Mouse (Mus musculus) lung, embryonic 14.5 days (tissue): ENCODE measurements at regions not wholly inside any gene's neighbourhood (a gene's known extent, or its start where the extent isn't known, plus 50 kb on each side); places are given as distances from the start of the nearest gene placed in this dataset.
"Not testable (repeated sequence)": the region's sequence is repeated elsewhere in the genome, so short reads cannot be mapped to it uniquely, and the experiment has no call there.

Experiments
- ATAC-seq: fragments of 200-750 bp; cut with Nextera tagmentation; 2 replicates; pipeline ENCODE4 v1.8.0; 2017; ENCODE audit warnings: mild to moderate bottlenecking, moderate TSS enrichment, moderate library complexity; ENCODE audit not compliant: insufficient read depth
- DNase-seq: peaks from one replicate; pipeline ENCODE4 v3.0.0-alpha.2; 2015
- H3K27ac ChIP-seq: fragments of 300-500 bp; sonication (generic); 2 replicates; pipeline ENCODE4 v1.5.1; 2014; ENCODE audit warnings: low read depth, mild to moderate bottlenecking, moderate library complexity
- H3K27me3 ChIP-seq: fragments of 300-500 bp; sonication (generic); 2 replicates; pipeline ENCODE4 v1.6.1; 2014; ENCODE audit warnings: low read length, control low read depth; ENCODE audit not compliant: insufficient read depth
- H3K36me3 ChIP-seq: fragments of 300-500 bp; sonication (generic); 2 replicates; pipeline ENCODE4 v1.6.1; 2014; ENCODE audit warnings: control low read depth; ENCODE audit not compliant: insufficient read depth
- H3K4me1 ChIP-seq: fragments of 300-500 bp; sonication (generic); 2 replicates; pipeline ENCODE4 v1.6.1; 2014; ENCODE audit warnings: antibody characterized with exemption, control low read depth; ENCODE audit not compliant: insufficient read depth
- H3K4me2 ChIP-seq: fragments of 300-500 bp; sonication (generic); 2 replicates; pipeline ENCODE4 v1.6.1; 2014; ENCODE audit warnings: mild to moderate bottlenecking
- H3K4me3 ChIP-seq: fragments of 300-500 bp; sonication (generic); 2 replicates; pipeline ENCODE4 v1.5.1; 2014; ENCODE audit warnings: low read depth, low read length
- H3K9ac ChIP-seq: fragments of 300-500 bp; sonication (generic); 2 replicates; pipeline ENCODE4 v1.6.1; 2014
- H3K9me3 ChIP-seq: fragments of 300-500 bp; sonication (generic); 2 replicates; pipeline ENCODE4 v1.6.1; 2016; ENCODE audit warnings: low read depth, low read length, control low read depth
- CTCF ChIP-seq: IDR thresholded peaks from 2 replicates; pipeline ENCODE4 v1.5.1; 2016; ENCODE audit warnings: antibody characterized with exemption, low read depth
- WGBS: fragments of 180-500 bp; shearing (Covaris S2); extraction: QIAGEN DNeasy Blood & Tissue Kit; methylation state at CpG from one replicate; pipeline ENCODE4 v1.1.7; 2014; 5-methylcytosine and 5-hydroxymethylcytosine counted together

DNA sequence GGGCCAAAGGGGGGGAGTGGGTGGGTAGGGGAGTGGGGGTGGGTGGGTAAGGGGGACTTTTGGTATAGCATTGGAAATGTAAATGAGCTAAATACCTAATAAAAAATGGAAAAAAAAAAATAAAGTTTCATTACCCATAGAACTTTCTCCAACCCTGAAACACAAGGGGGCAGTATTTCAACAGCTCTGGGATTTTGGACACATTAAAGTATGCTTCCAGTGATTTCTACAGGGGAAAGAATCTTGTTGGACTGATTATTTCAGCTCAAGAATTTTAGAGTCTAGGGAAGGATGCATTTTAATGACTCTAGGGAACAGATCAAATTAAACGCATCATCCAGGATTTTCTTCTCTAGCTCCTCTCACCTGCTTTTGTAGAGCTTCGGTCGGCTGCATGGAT lies 345.9 kb downstream of the Nrcam start:
- not testable (repeated sequence) for H3K27ac ChIP-seq, ATAC-seq, H3K9me3 ChIP-seq, H3K36me3 ChIP-seq, H3K27me3 ChIP-seq, H3K4me1 ChIP-seq, H3K4me3 ChIP-seq, H3K4me2 ChIP-seq, H3K9ac ChIP-seq
- 74% methylated on average over 3 of the region's 3 CpGs for WGBS
- DNase-seq = peak; percentile 75
- TF ChIP-seq CTCF = peak; percentile 42

DNA sequence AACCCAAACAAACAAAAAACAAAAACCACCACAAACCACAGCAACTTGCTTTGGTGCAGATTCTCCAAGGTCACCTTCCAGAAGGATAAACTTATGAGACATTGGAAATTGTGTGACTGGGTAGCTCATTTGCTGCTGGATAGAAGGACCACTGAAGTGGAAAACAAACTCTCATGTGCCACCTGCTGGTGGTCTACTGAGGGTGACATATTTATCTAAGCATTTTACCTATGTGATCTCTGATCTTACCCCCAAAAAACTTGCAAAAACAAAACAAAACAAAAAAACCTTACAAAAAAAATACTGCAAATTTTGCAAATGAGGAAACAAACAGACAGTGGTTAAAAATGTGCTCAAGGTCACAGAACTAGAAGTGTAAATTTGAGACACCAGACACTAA lies 346.3 kb downstream of the Nrcam start:
- Histone ChIP-seq H3K9me3 (no peaks in the 10 kb centered on the region), H3K27ac (no peak overlapping the region), H3K4me3 (no peak overlapping the region), H3K4me2 (no peak overlapping the region), H3K27me3 (no peaks in the 10 kb centered on the region), H3K4me1 (no peaks in the 10 kb centered on the region), H3K9ac (no peak overlapping the region), H3K36me3 (no peaks in the 10 kb centered on the region)
- DNase-seq = peak; percentile 55
- TF ChIP-seq CTCF = peak; percentile 35
- no peak for ATAC-seq
